Comparison of ENCODE assay signal across 17 mouse cellular contexts in the genomic region with DNA sequence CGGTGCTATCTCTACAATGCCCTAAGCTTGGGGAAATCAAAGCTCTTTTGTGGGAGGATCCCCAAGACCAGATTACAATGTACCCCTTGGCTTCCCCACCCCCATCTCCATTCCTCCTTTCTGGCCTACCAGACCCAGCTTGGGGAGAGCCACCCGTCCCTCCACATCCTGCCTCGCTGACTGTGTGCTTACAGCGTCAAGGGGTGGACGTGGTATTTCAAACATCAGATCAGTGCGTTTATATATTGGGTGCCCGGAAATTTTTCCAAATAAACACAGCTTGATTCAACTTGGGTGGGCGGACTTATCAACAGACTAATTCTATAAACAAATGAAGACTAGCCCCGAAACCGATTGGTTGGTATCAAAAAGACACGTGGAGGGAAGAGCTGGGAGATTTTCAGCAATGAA. TPM values are rescaled to one million over a fixed set of nuclear protein-coding genes. Genes with fewer than 3 reads are reported as not detected.
DNase-seq lines count a peak whose midpoint lies in the region; ATAC-seq and TF ChIP-seq lines count a peak whose summit lies in the region.
"Had no signal": no experiment of that assay in that cellular context is flagged by ENCODE, and none has a peak within 500 bp of the region (broad histone marks: within the 10 kb centered on the region; RNA-seq: fewer than 3 reads in every experiment).

No protein-coding gene starts in this region.

- peaks cover 52% of the 10 kb centered on the region for H3K4me1 ChIP-seq in heart, embryonic 13.5 days
- H3K4me1 ChIP-seq in lung, embryonic 14.5 days (ENCODE audit: insufficient read depth) = no peaks in the 10 kb centered on the region; the same call in 1 of the 2 replicates
- H3K4me1 ChIP-seq in lung, adult 2 months (ENCODE audit: control insufficient read depth, insufficient read depth, low read length) = peaks cover 4% of the 10 kb centered on the region
- peaks cover 50% of the 10 kb centered on the region for H3K4me1 ChIP-seq in limb, embryonic 13.5 days
- peaks cover 16% of the 10 kb centered on the region for H3K4me1 ChIP-seq in stomach, embryonic 15.5 days

- H3K27me3 ChIP-seq in heart, embryonic 13.5 days (replicated peaks) = peaks cover 89% of the 10 kb centered on the region
- H3K27me3 ChIP-seq in lung, embryonic 14.5 days (ENCODE audit: insufficient read depth, low read length) = peaks cover 76% of the 10 kb centered on the region
- H3K27me3 ChIP-seq in limb, embryonic 13.5 days = peaks cover 98% of the 10 kb centered on the region
- H3K27me3 ChIP-seq in stomach, embryonic 15.5 days (replicated peaks) = peaks cover 75% of the 10 kb centered on the region

- no peaks in the 10 kb centered on the region for H3K9me3 ChIP-seq in heart, embryonic 13.5 days
- no peaks in the 10 kb centered on the region for H3K9me3 ChIP-seq in lung, embryonic 14.5 days (ENCODE audit: low read depth, low read length)
- H3K9me3 ChIP-seq in limb, embryonic 13.5 days = 0 out of 2 replicates have a peak, but pooled peaks cover 4% of the 10 kb centered on the region
- H3K9me3 ChIP-seq in stomach, embryonic 15.5 days = no peaks in the 10 kb centered on the region
- H3K9me3 ChIP-seq: forebrain, embryonic 10.5 days had no signal

- WGBS in heart, embryonic 13.5 days = 13% methylated on average over 11 of the region's 11 CpGs
- WGBS in lung, embryonic 14.5 days = 1% methylated on average over 11 of the region's 11 CpGs
- 8% methylated on average over 11 of the region's 11 CpGs for WGBS in lung, adult 2 months
- 9% methylated on average over 11 of the region's 11 CpGs for WGBS in limb, embryonic 13.5 days
- 9% methylated on average over 11 of the region's 11 CpGs for WGBS in stomach, embryonic 15.5 days

- ATAC-seq in heart, embryonic 13.5 days (ENCODE audit: extremely low read depth, insufficient number of reproducible peaks, low FRiP score, low TSS enrichment) = no peak
- ATAC-seq in lung, embryonic 14.5 days (ENCODE audit: insufficient read depth) = peak; percentile 78
- ATAC-seq in limb, embryonic 13.5 days (ENCODE audit: low FRiP score, low read depth) = no peak
- ATAC-seq in stomach, embryonic 15.5 days (ENCODE audit: insufficient read depth, low FRiP score, low read depth) = no peak
- no peak for ATAC-seq in erythroid progenitor cell, adult 5-6 weeks (replicated peaks; ENCODE audit: low FRiP score, poor library complexity, severe bottlenecking)

- H3K4me2 ChIP-seq in heart, embryonic 13.5 days = peak overlapping the region; percentile 67; the same call in 1 of the 2 replicates
- peak overlapping the region; percentile 73 for H3K4me2 ChIP-seq in lung, embryonic 14.5 days
- H3K4me2 ChIP-seq in limb, embryonic 13.5 days (replicated peaks) = no peak overlapping the region
- H3K4me2 ChIP-seq in stomach, embryonic 15.5 days = 0 out of 2 replicates have a peak overlapping the region, but pooled peaks have one; percentile 5

- peak overlapping the region; percentile 47; the same call in 1 of the 2 replicates for H3K4me3 ChIP-seq in heart, embryonic 13.5 days
- peak overlapping the region; percentile 44 for H3K4me3 ChIP-seq in lung, embryonic 14.5 days (ENCODE audit: low read depth, low read length)
- H3K4me3 ChIP-seq in lung, adult 2 months (replicated peaks; ENCODE audit: extremely low read depth, low read depth, low read length) = no peak overlapping the region
- peak overlapping the region; percentile 30; the same call in 1 of the 2 replicates for H3K4me3 ChIP-seq in limb, embryonic 13.5 days
- H3K4me3 ChIP-seq in stomach, embryonic 15.5 days (replicated peaks) = no peak overlapping the region; the same call in 1 of the 2 replicates

- H3K9ac ChIP-seq in heart, embryonic 13.5 days = peak overlapping the region; percentile 33; the same call in 1 of the 2 replicates
- H3K9ac ChIP-seq in lung, embryonic 14.5 days = no peak overlapping the region
- no peak overlapping the region for H3K9ac ChIP-seq in limb, embryonic 13.5 days
- H3K9ac ChIP-seq in stomach, embryonic 15.5 days = no peak overlapping the region

- TF ChIP-seq CTCF in lung, embryonic 14.5 days (IDR thresholded peaks at IDR 0.05; ENCODE audit: low read depth) = no peak
- TF ChIP-seq CTCF in lung, adult 2 months (IDR thresholded peaks at IDR 0.05; ENCODE audit: insufficient read depth, low read length) = no peak

- DNase-seq in heart, postnatal 4 days = no peak
- DNase-seq in lung, embryonic 14.5 days = peak; percentile 96
- no peak for DNase-seq in lung, adult 2 months
- no peak for DNase-seq in MN1 (ENCODE audit: low spot score)
- DNase-seq: cerebellum, adult 11 months; right cerebral cortex, postnatal 4 days; thymus, postnatal 4 days had no signal

- 0 out of 2 replicates have a peak, but pooled peaks cover 1% of the 10 kb centered on the region for H3K36me3 ChIP-seq in heart, embryonic 13.5 days
- H3K36me3 ChIP-seq in lung, embryonic 14.5 days (ENCODE audit: insufficient read depth) = no peaks in the 10 kb centered on the region
- H3K36me3 ChIP-seq in limb, embryonic 13.5 days = no peaks in the 10 kb centered on the region
- H3K36me3 ChIP-seq in stomach, embryonic 15.5 days = no peaks in the 10 kb centered on the region
- H3K36me3 ChIP-seq: forebrain, embryonic 10.5 days had no signal

- no peak for TF ChIP-seq POLR2A in lung, adult 2 months (IDR thresholded peaks at IDR 0.05; ENCODE audit: borderline replicate concordance, extremely low read depth, low read depth, low read length)

- H3K27ac ChIP-seq in heart, embryonic 13.5 days (replicated peaks) = no peak overlapping the region
- H3K27ac ChIP-seq in lung, embryonic 14.5 days (ENCODE audit: low read depth) = peak overlapping the region; percentile 54; the same call in 1 of the 2 replicates
- no peak overlapping the region for H3K27ac ChIP-seq in limb, embryonic 13.5 days
- H3K27ac ChIP-seq in stomach, embryonic 15.5 days = peak overlapping the region; percentile 31; the same call in 1 of the 2 replicates
- H3K27ac ChIP-seq: forebrain, embryonic 10.5 days; macrophage had no signal

RNA-seq across cellular contexts. Expression of a gene that starts 0.4 kb away (rescaled TPM):
- 0.52 and 0.64 TPM in 2 replicates for polyA plus RNA-seq in heart, embryonic 13.5 days (2015; fragmentation: Nextera tagmentation; extraction: Ambion mirVana)
- total RNA-seq in heart, postnatal 4 days (2021) = under 1 TPM; 0.56 to 0.60 TPM
- 6.8 and 7.9 TPM in 2 replicates for polyA plus RNA-seq in lung, embryonic 14.5 days (2014; fragmentation: Nextera tagmentation; extraction: Ambion mirVana)
- 2.5 and 3.0 TPM in 2 replicates for polyA plus RNA-seq in lung, adult 2 months (2012; rRNA removed)
- polyA plus RNA-seq in limb, embryonic 13.5 days (2015; fragmentation: Nextera tagmentation; extraction: Ambion mirVana) = 0.15 and 0.18 TPM in 2 replicates
- polyA plus RNA-seq in stomach, embryonic 15.5 days (2015; fragmentation: Nextera tagmentation; extraction: Ambion mirVana) = 7.2 and 9.4 TPM in 2 replicates
- not detected in 2 replicates for total RNA-seq in erythroid progenitor cell, adult 5-6 weeks (2015; ENCODE audit: low replicate concordance)
- total RNA-seq in erythroid progenitor cell, adult 5-6 weeks (2017; ENCODE audit: low replicate concordance) = not detected in 2 replicates
- total RNA-seq: common myeloid progenitor, adult 5-6 weeks; gastrocnemius, adult 18-20 months had no signal
- polyA plus RNA-seq: macrophage had no signal

RNA-seq across cellular contexts. Expression of a gene that starts 11.3 kb away (rescaled TPM):
- 6.8 and 7.4 TPM in 2 replicates for polyA plus RNA-seq in heart, embryonic 13.5 days (2015; fragmentation: Nextera tagmentation; extraction: Ambion mirVana)
- total RNA-seq in heart, postnatal 4 days (2021) = 1 to 10 TPM; 8.7 to 8.9 TPM
- 1.1 and 1.9 TPM in 2 replicates for polyA plus RNA-seq in lung, embryonic 14.5 days (2014; fragmentation: Nextera tagmentation; extraction: Ambion mirVana)
- 1.4 and 1.6 TPM in 2 replicates for polyA plus RNA-seq in lung, adult 2 months (2012; rRNA removed)
- 7.5 and 8.3 TPM in 2 replicates for polyA plus RNA-seq in limb, embryonic 13.5 days (2015; fragmentation: Nextera tagmentation; extraction: Ambion mirVana)
- 0.77 and 0.90 TPM in 2 replicates for polyA plus RNA-seq in stomach, embryonic 15.5 days (2015; fragmentation: Nextera tagmentation; extraction: Ambion mirVana)
- not detected in 2 replicates for total RNA-seq in erythroid progenitor cell, adult 5-6 weeks (2015; ENCODE audit: low replicate concordance)
- total RNA-seq in erythroid progenitor cell, adult 5-6 weeks (2017; ENCODE audit: low replicate concordance) = not detected in 2 replicates
- total RNA-seq: common myeloid progenitor, adult 5-6 weeks; monocyte, adult 5-6 weeks had no signal
- polyA plus RNA-seq: macrophage had no signal

RNA-seq across cellular contexts. Expression of a gene that starts 19.1 kb away (rescaled TPM):
- 35.3 and 42.8 TPM in 2 replicates for polyA plus RNA-seq in heart, embryonic 13.5 days (2015; fragmentation: Nextera tagmentation; extraction: Ambion mirVana)
- total RNA-seq in heart, postnatal 4 days (2021) = 10 to 100 TPM; 14.5 to 15.3 TPM
- polyA plus RNA-seq in lung, embryonic 14.5 days (2014; fragmentation: Nextera tagmentation; extraction: Ambion mirVana) = 57.6 and 63.1 TPM in 2 replicates
- polyA plus RNA-seq in lung, adult 2 months (2012; rRNA removed) = 44.7 and 51.6 TPM in 2 replicates
- polyA plus RNA-seq in limb, embryonic 13.5 days (2015; fragmentation: Nextera tagmentation; extraction: Ambion mirVana) = 65.4 and 76.9 TPM in 2 replicates
- 53.9 and 56.3 TPM in 2 replicates for polyA plus RNA-seq in stomach, embryonic 15.5 days (2015; fragmentation: Nextera tagmentation; extraction: Ambion mirVana)
- total RNA-seq in erythroid progenitor cell, adult 5-6 weeks (2015; ENCODE audit: low replicate concordance) = 2.9 and 6.7 TPM in 2 replicates
- 6.4 TPM in 2 replicates for total RNA-seq in erythroid progenitor cell, adult 5-6 weeks (2017; ENCODE audit: low replicate concordance)

RNA-seq across cellular contexts. Expression of a gene that starts 43.1 kb away (rescaled TPM):
- 7.7 and 9.5 TPM in 2 replicates for polyA plus RNA-seq in heart, embryonic 13.5 days (2015; fragmentation: Nextera tagmentation; extraction: Ambion mirVana)
- under 1 TPM; 0.43 to 0.50 TPM for total RNA-seq in heart, postnatal 4 days (2021)
- 167 and 180 TPM in 2 replicates for polyA plus RNA-seq in lung, embryonic 14.5 days (2014; fragmentation: Nextera tagmentation; extraction: Ambion mirVana)
- 194 and 406 TPM in 2 replicates for polyA plus RNA-seq in lung, adult 2 months (2012; rRNA removed)
- polyA plus RNA-seq in limb, embryonic 13.5 days (2015; fragmentation: Nextera tagmentation; extraction: Ambion mirVana) = 0.43 and 0.86 TPM in 2 replicates
- 131 and 136 TPM in 2 replicates for polyA plus RNA-seq in stomach, embryonic 15.5 days (2015; fragmentation: Nextera tagmentation; extraction: Ambion mirVana)
- not detected in 2 replicates for total RNA-seq in erythroid progenitor cell, adult 5-6 weeks (2015; ENCODE audit: low replicate concordance)
- not detected in 2 replicates for total RNA-seq in erythroid progenitor cell, adult 5-6 weeks (2017; ENCODE audit: low replicate concordance)
- total RNA-seq: common myeloid progenitor, adult 5-6 weeks; MEL; monocyte, adult 5-6 weeks had no signal

Comparison
In these comparisons a context has a peak if more than half of its experiments do, and no peak if none do; other contexts are left out.
1. H3K4me3 ChIP-seq: peak in heart, embryonic 13.5 days (single experiment), lung, embryonic 14.5 days (single experiment) and limb, embryonic 13.5 days (single experiment); none in lung, adult 2 months (single experiment) and stomach, embryonic 15.5 days (single experiment).
2. H3K27ac ChIP-seq: peak in lung, embryonic 14.5 days (single experiment) and stomach, embryonic 15.5 days (single experiment); none in heart, embryonic 13.5 days (single experiment) and limb, embryonic 13.5 days (single experiment).